Mouse (Mus musculus) liver, embryonic 16.5 days (tissue): ENCODE data around the gene Mycl. TPM values are rescaled to one million over a fixed set of nuclear protein-coding genes. Genes with fewer than 3 reads are reported as not detected.
A peak's percentile ranks its signal among the peaks of the same experiment; 100 is the strongest.

ENCODE experiments used
- ATAC-seq: fragments of 200-750 bp; cut with Nextera tagmentation; 2 replicates; pipeline ENCODE4 v1.8.0; 2017; ENCODE audit warnings: low read depth, mild to moderate bottlenecking, moderate number of reproducible peaks, moderate library complexity
- H3K27ac ChIP-seq: fragments of 300-500 bp; sonication (generic); 2 replicates; pipeline ENCODE4 v1.5.1; 2014; ENCODE audit warnings: mild to moderate bottlenecking, low read length
- H3K27me3 ChIP-seq: fragments of 300-500 bp; sonication (generic); 2 replicates; pipeline ENCODE4 v1.6.1; 2014; ENCODE audit warnings: low read depth, low read length, mixed read lengths; ENCODE audit not compliant: control insufficient read depth, insufficient read depth
- H3K36me3 ChIP-seq: fragments of 300-500 bp; sonication (generic); 2 replicates; pipeline ENCODE4 v1.6.1; 2014; ENCODE audit warnings: mild to moderate bottlenecking; ENCODE audit not compliant: control insufficient read depth, insufficient read depth
- H3K4me1 ChIP-seq: fragments of 300-500 bp; sonication (generic); 2 replicates; pipeline ENCODE4 v1.6.1; 2014; ENCODE audit warnings: low read depth, low read length, mixed read lengths; ENCODE audit not compliant: control insufficient read depth
- H3K4me2 ChIP-seq: fragments of 300-500 bp; sonication (generic); 2 replicates; pipeline ENCODE4 v1.6.1; 2014; ENCODE audit warnings: low read depth, low read length, mixed read lengths
- H3K4me3 ChIP-seq: fragments of 300-500 bp; sonication (generic); 2 replicates; pipeline ENCODE4 v1.5.1; 2014; ENCODE audit warnings: low read depth, mild to moderate bottlenecking, low read length
- H3K9ac ChIP-seq: fragments of 300-500 bp; sonication (generic); 2 replicates; pipeline ENCODE4 v1.6.1; 2014; ENCODE audit warnings: low read depth, low read length
- H3K9me3 ChIP-seq: fragments of 300-500 bp; sonication (generic); replicated peaks from 2 replicates; pipeline ENCODE4 v1.6.1; 2016; ENCODE audit warnings: low read length; ENCODE audit not compliant: control insufficient read depth
- WGBS: fragments of 180-500 bp; shearing (Covaris S2); extraction: QIAGEN DNeasy Blood & Tissue Kit; methylation state at CpG from one replicate; pipeline ENCODE4 v1.1.7; 2014; ENCODE audit not compliant: insufficient replicate concordance; 5-methylcytosine and 5-hydroxymethylcytosine counted together
- polyA plus RNA-seq: library from polyadenylated mRNA; unstranded; fragments of >200 nt; fragmentation: Nextera tagmentation; extraction: Ambion mirVana; gene quantifications from 2 replicates; pipeline ENCODE4 v1.2.1, GENCODE M21; 2015

Gene Mycl
- polyA plus RNA-seq, 1 experiment from 2014 or later, result 0.92 TPM

DNA sequence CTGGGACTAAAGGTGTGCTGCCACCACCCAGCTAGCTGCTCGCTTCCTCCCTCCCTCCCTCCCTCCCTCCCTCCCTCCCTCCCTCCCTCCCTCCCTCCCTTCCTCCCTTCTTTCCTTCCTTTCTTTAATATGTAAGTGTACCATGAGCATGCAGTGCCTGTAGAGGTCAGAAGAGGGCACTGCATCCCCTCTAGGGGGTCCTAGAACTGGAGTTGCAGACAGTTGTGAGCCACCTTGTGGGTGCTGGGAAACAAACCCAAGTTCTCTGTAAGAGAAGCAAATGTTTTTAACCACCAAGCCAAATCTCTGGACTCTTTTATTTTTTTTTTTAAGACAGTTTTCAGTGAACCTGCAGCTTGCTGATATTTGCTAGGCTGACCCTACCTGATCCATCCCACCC, 27.4 kb downstream of the Mycl start:
- Histone ChIP-seq H3K9ac (no peak overlapping the region), H3K36me3 (no peaks in the 10 kb centered on the region), H3K27ac (no peak overlapping the region), H3K4me1 (peaks cover 9% of the 10 kb centered on the region), H3K9me3 (no peaks in the 10 kb centered on the region), H3K4me3 (no peak overlapping the region), H3K4me2 (no peak overlapping the region), H3K27me3 (no peaks in the 10 kb centered on the region)
- WGBS, result 91% methylated on average over 1 of the region's 1 CpGs
- no peak for ATAC-seq

DNA sequence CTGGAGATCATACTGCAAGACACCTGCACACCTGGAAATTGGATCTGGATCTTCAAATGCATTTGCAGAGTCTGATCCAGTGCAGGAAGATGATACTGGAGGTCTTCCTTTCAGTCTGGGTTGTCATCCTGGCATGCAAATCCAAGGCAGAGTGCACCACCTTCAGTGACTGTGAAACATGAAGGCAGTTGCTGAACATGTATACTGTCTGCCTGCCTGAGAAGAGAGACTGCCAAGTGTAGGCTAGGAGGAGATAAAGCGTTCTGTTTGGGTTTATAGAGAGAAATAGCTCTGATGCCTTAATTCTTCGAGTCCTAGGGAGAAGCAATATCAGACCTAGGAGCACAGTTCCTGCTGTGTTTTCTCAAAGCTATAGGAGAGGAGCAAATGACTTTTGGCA, 30.0 kb downstream of the Mycl start:
- ATAC-seq, result no peak
- Histone ChIP-seq H3K27ac (no peak overlapping the region), H3K4me2 (no peak overlapping the region), H3K9me3 (no peaks in the 10 kb centered on the region), H3K4me1 (no peaks in the 10 kb centered on the region; the same call in 1 of the 2 replicates), H3K4me3 (no peak overlapping the region), H3K36me3 (no peaks in the 10 kb centered on the region), H3K9ac (no peak overlapping the region), H3K27me3 (no peaks in the 10 kb centered on the region)
- 37% methylated on average over 2 of the region's 2 CpGs for WGBS

DNA sequence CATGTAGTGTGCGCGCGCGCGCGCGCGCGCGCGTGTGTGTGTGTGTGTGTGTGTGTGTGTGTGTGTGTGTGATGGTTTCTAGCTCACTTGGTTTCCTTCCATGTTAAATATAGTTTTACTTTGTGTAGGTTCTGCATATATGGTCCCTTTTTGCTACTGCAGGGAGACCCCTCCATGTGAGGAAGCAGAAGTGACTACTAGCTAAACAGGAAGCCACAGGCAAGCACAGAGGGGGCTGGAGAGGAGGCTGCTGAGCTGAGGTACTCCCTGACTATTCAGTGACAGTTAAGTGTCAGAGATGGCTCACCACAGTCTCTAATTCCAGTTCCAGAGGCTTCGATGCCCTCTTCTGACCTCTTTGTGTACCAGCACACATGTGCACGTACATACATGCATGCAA, 30.7 kb downstream of the Mycl start:
- H3K36me3 ChIP-seq, result no peaks in the 10 kb centered on the region
- no peaks in the 10 kb centered on the region; the same call in 1 of the 2 replicates for H3K4me1 ChIP-seq
- H3K4me3 ChIP-seq, result no peak overlapping the region
- ATAC-seq, result peak; percentile 67
- no peaks in the 10 kb centered on the region for H3K27me3 ChIP-seq
- no peak overlapping the region for H3K9ac ChIP-seq
- no peak overlapping the region for H3K4me2 ChIP-seq
- no peak overlapping the region for H3K27ac ChIP-seq
- no peaks in the 10 kb centered on the region for H3K9me3 ChIP-seq
- 41% methylated on average over 13 of the region's 13 CpGs for WGBS

DNA sequence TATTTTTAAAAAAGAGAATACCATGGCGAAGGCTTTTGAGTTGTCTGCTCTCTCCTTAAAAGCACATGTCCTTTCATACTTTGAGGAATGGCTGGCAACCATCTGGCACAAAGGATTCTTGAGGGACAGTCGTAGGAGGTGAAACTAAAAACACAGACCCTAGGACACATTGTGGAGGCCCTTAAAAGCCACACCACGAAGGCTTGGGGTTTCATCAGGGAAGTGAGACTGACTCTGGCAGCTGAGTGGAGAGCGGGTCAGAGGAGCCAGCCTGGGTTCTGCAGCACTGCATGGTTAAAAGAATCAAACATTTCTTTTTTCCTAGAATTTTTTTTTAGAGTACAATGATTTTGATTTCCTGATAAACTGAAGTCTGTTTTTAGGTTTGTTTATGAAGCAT, 31.1 kb downstream of the Mycl start:
- no peaks in the 10 kb centered on the region for H3K9me3 ChIP-seq
- H3K36me3 ChIP-seq, result no peaks in the 10 kb centered on the region
- no peak for ATAC-seq
- H3K27me3 ChIP-seq, result no peaks in the 10 kb centered on the region
- H3K4me2 ChIP-seq, result no peak overlapping the region
- no peak overlapping the region for H3K9ac ChIP-seq
- H3K4me3 ChIP-seq, result no peak overlapping the region
- H3K27ac ChIP-seq, result no peak overlapping the region
- 47% methylated on average over 4 of the region's 4 CpGs for WGBS
- H3K4me1 ChIP-seq, result no peaks in the 10 kb centered on the region; the same call in 1 of the 2 replicates

DNA sequence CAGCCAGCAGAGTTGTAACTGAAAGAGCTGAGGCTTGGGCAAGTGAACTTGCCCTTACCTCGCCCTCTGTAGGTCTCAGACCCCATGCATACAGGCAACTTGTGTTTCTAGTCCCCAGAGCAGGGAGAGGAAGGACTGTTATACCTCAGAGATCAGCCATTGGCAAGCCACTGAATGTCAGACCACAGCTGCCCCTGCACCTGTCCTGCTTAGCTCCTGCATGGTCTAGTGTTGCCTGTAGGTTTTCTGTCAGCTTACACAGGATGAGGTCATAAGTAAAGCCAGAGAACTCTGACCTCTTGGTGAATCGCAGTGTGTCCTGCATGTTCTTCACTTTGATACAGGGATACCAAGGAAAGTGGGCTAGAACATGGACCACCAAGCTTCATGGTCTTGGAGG, 39.4 kb downstream of the Mycl start:
- Histone ChIP-seq H3K27ac (no peak overlapping the region), H3K27me3 (no peaks in the 10 kb centered on the region), H3K9me3 (no peaks in the 10 kb centered on the region), H3K4me2 (no peak overlapping the region), H3K9ac (no peak overlapping the region), H3K4me3 (no peak overlapping the region), H3K4me1 (no peaks in the 10 kb centered on the region), H3K36me3 (no peaks in the 10 kb centered on the region)
- ATAC-seq, result no peak
- 70% methylated on average over 2 of the region's 2 CpGs for WGBS

DNA sequence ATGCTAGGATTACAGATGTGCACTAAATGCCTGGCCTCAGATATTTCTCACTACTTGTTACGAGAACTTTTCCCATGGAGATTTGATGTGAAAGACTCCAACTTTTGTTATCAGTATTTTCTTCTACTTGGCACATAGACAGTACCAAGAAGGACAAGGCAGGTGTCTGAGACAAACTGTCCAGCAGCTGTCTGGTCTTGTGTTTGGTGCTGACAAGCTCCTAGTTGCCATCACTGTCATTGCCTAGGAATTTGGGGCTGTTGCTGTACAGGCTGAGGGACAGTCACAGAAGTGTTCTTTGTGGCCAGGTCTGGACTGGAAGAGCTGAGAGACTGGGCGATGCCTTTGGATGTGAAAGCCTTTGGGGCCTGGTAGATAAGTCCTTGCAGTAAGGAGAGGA, 40.2 kb downstream of the Mycl start:
- no peak overlapping the region for H3K9ac ChIP-seq
- H3K9me3 ChIP-seq, result no peaks in the 10 kb centered on the region
- H3K27ac ChIP-seq, result no peak overlapping the region
- no peaks in the 10 kb centered on the region for H3K27me3 ChIP-seq
- H3K36me3 ChIP-seq, result no peaks in the 10 kb centered on the region
- no peaks in the 10 kb centered on the region for H3K4me1 ChIP-seq
- ATAC-seq, result no peak
- 69% methylated on average over 2 of the region's 2 CpGs for WGBS
- no peak overlapping the region for H3K4me3 ChIP-seq
- H3K4me2 ChIP-seq, result no peak overlapping the region

DNA sequence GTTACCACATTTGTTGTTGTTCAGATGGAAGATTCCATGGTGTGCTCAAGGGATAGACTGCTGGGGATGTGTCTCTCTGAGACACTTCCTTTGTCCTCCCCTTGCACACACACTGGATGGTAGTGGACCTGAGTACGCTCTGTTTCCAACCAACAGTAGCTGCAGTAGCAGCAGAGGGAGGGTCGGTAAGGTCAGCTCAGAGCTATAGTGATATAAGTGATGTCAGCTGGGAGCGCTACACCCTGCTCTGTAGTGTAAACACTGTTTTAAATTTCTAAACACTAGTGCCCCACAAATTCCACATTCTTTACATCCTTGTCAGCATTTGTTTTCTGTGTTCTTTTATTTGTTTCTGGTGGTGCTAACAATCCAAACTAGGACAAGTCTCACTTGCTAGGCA, 41.3 kb downstream of the Mycl start:
- no peak overlapping the region for H3K27ac ChIP-seq
- no peak for ATAC-seq
- H3K36me3 ChIP-seq, result no peaks in the 10 kb centered on the region
- no peak overlapping the region for H3K4me2 ChIP-seq
- H3K9ac ChIP-seq, result no peak overlapping the region
- H3K27me3 ChIP-seq, result no peaks in the 10 kb centered on the region
- no peak overlapping the region for H3K4me3 ChIP-seq
- 80% methylated on average over 3 of the region's 3 CpGs for WGBS
- no peaks in the 10 kb centered on the region for H3K4me1 ChIP-seq
- H3K9me3 ChIP-seq, result no peaks in the 10 kb centered on the region

DNA sequence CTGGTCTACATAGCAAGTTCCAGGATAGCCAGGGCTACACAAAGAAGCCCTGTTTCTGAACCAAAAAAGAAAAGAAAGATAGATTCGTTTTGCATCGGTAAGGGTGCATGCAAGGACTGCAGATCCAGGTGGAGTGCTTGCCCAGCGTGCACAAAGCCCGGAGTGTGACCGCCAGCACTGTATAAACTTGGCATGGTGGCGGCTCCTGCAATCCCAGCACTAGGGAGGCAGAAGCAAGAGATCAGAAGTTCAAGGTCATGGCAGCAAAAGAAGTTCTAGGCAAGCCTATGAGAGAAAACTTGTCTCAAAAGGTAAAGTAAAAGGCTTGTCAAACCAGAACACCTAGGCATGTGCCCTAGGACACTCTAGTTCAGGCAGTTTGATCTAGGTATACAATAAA, 45.7 kb downstream of the Mycl start:
- H3K4me2 ChIP-seq, result no peak overlapping the region
- no peak overlapping the region for H3K4me3 ChIP-seq
- H3K9me3 ChIP-seq, result no peaks in the 10 kb centered on the region
- no peak overlapping the region for H3K27ac ChIP-seq
- ATAC-seq, result no peak
- H3K4me1 ChIP-seq, result no peaks in the 10 kb centered on the region
- 86% methylated on average over 6 of the region's 6 CpGs for WGBS
- H3K9ac ChIP-seq, result no peak overlapping the region
- no peaks in the 10 kb centered on the region for H3K36me3 ChIP-seq
- no peaks in the 10 kb centered on the region for H3K27me3 ChIP-seq

DNA sequence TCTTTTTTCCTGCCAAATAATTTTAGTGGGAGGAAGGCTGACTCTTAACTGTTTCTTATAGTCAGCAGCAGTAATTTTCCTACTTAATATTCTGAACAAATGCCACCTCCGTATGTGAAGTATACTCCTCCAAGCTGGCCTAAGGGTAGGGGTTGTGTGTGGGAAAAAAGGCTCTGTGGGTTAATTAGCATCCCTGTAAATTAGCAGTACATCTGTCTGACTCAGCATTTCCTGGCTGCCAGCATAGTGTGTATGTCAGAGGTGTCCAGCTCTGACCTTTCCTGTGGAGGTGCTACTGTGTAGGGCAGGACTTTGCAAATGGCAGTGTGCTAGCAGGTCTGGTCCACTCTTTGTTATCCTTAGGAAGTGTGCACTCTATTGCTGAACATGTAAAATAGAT, 48.4 kb downstream of the Mycl start:
- Histone ChIP-seq H3K4me3 (no peak overlapping the region), H3K4me1 (no peaks in the 10 kb centered on the region), H3K27me3 (no peaks in the 10 kb centered on the region), H3K36me3 (peaks cover 4% of the 10 kb centered on the region; the same call in 1 of the 2 replicates), H3K27ac (no peak overlapping the region), H3K9ac (no peak overlapping the region), H3K4me2 (no peak overlapping the region), H3K9me3 (no peaks in the 10 kb centered on the region)
- 64% methylated on average over 1 of the region's 1 CpGs for WGBS
- ATAC-seq, result no peak

DNA sequence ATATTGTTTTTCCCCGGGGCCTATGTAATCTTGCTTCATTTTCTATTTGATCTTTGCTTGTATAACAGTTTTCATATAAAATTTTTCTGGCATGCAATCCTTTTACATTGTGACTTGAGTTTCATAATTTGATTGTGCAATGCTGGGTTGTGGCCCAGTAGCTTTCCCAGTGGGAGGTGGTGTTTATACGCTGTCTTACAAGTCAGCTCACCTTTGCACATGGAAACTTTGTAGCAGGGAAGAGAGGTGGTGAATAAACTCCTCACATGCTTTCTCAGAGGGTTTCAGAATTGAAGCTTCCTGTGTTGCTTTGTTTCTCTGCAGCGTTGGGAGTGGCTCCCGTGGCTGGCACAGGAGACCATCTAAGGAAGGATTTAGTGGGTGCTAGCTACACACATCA, 49.4 kb downstream of the Mycl start:
- Histone ChIP-seq H3K4me1 (no peaks in the 10 kb centered on the region), H3K27ac (no peak overlapping the region), H3K9ac (no peak overlapping the region), H3K4me2 (no peak overlapping the region), H3K4me3 (no peak overlapping the region), H3K27me3 (no peaks in the 10 kb centered on the region), H3K36me3 (peaks cover 4% of the 10 kb centered on the region; the same call in 1 of the 2 replicates), H3K9me3 (no peaks in the 10 kb centered on the region)
- no peak for ATAC-seq
- WGBS, result 77% methylated on average over 4 of the region's 4 CpGs
